Mouse (Mus musculus) stomach, postnatal 0 days (tissue): ENCODE results near the gene Gm20683. TPM values are rescaled to one million over a fixed set of nuclear protein-coding genes. Genes with fewer than 3 reads are reported as not detected.

Experiments used
- ATAC-seq: fragments of 200-750 bp; cut with Nextera tagmentation; 2 replicates; pipeline ENCODE4 v1.8.0; 2017; ENCODE audit not compliant: low FRiP score, low TSS enrichment
- DNase-seq: peaks from one replicate; pipeline ENCODE4 v3.0.0-alpha.2; 2016; ENCODE audit warnings: low spot score
- H3K27ac ChIP-seq: fragments of 300-500 bp; sonication (generic); replicated peaks from 2 replicates; pipeline ENCODE4 v1.5.1; 2014; ENCODE audit warnings: mild to moderate bottlenecking, control low read depth
- H3K27me3 ChIP-seq: fragments of 300-500 bp; sonication (generic); 2 replicates; pipeline ENCODE4 v1.6.1; 2014; ENCODE audit warnings: low read length; ENCODE audit not compliant: control insufficient read depth, insufficient read depth
- H3K36me3 ChIP-seq: fragments of 300-500 bp; sonication (generic); 2 replicates; pipeline ENCODE4 v1.6.1; 2014; ENCODE audit warnings: low read length, mixed read lengths; ENCODE audit not compliant: control insufficient read depth, insufficient read depth
- H3K4me1 ChIP-seq: fragments of 300-500 bp; sonication (generic); replicated peaks from 2 replicates; pipeline ENCODE4 v1.6.1; 2014; ENCODE audit warnings: antibody characterized with exemption; ENCODE audit not compliant: control insufficient read depth, insufficient read depth
- H3K4me2 ChIP-seq: fragments of 300-500 bp; sonication (generic); replicated peaks from 2 replicates; pipeline ENCODE4 v1.6.1; 2014; ENCODE audit warnings: low read depth, mild to moderate bottlenecking, control low read depth, moderate library complexity
- H3K4me3 ChIP-seq: fragments of 300-500 bp; sonication (generic); 2 replicates; pipeline ENCODE4 v1.5.1; 2014; ENCODE audit warnings: low read depth, low read length, control low read depth
- H3K9ac ChIP-seq: fragments of 300-500 bp; sonication (generic); 2 replicates; pipeline ENCODE4 v1.6.1; 2014; ENCODE audit warnings: mild to moderate bottlenecking, low read length, control low read depth, mixed read lengths
- H3K9me3 ChIP-seq: fragments of 300-500 bp; sonication (generic); 2 replicates; pipeline ENCODE4 v1.6.1; 2016; ENCODE audit warnings: low read length; ENCODE audit not compliant: control insufficient read depth
- CTCF ChIP-seq: IDR thresholded peaks from 2 replicates; pipeline ENCODE4 v1.5.1; 2016; ENCODE audit warnings: antibody characterized with exemption, low read depth, mild to moderate bottlenecking, moderate library complexity
- EP300 ChIP-seq: optimal IDR thresholded peaks from 2 replicates; pipeline ENCODE3; 2016; ENCODE audit warnings: antibody characterized with exemption
- WGBS: fragments of 180-500 bp; shearing (Covaris S2); extraction: QIAGEN DNeasy Blood & Tissue Kit; methylation state at CpG from one replicate; pipeline ENCODE4 v1.1.7; 2014; 5-methylcytosine and 5-hydroxymethylcytosine counted together
- polyA plus RNA-seq: library from polyadenylated mRNA; unstranded; fragments of >200 nt; fragmentation: Nextera tagmentation; extraction: Ambion mirVana; gene quantifications from 2 replicates; pipeline ENCODE4 v1.2.1, GENCODE M21; 2015

Gm20683 gene
- polyA plus RNA-seq, 1 experiment from 2014 or later: 1.8 TPM

GRCm38 (mm10) chr17:25879750-25880149 lies 38.2 kb upstream of the Gm20683 start:
- ATAC-seq (no peak), DNase-seq (peak; percentile 20)
- Histone ChIP-seq H3K27ac (0 out of 2 replicates have a peak overlapping the region, but pooled peaks have one; percentile 24), H3K9me3 (no peaks in the 10 kb centered on the region), H3K36me3 (peaks cover 17% of the 10 kb centered on the region; the same call in 1 of the 2 replicates), H3K4me2 (no peak overlapping the region), H3K27me3 (no peaks in the 10 kb centered on the region), H3K4me1 (peaks cover 3% of the 10 kb centered on the region; the same call in 1 of the 2 replicates), H3K4me3 (no peak overlapping the region), H3K9ac (no peak overlapping the region)
- WGBS: 65% methylated on average over 8 of the region's 8 CpGs
- TF ChIP-seq EP300 (no peak), CTCF (no peak)

- Histone ChIP-seq H3K27ac (no peak overlapping the region), H3K36me3 (peaks cover 12% of the 10 kb centered on the region; the same call in 1 of the 2 replicates), H3K4me3 (no peak overlapping the region), H3K27me3 (no peaks in the 10 kb centered on the region), H3K4me1 (peaks cover 4% of the 10 kb centered on the region; the same call in 1 of the 2 replicates), H3K4me2 (no peak overlapping the region), H3K9ac (no peak overlapping the region), H3K9me3 (no peaks in the 10 kb centered on the region)
- DNase-seq (peak; percentile 62), ATAC-seq (no peak)
- TF ChIP-seq CTCF (peak; percentile 74), EP300 (no peak)
- 62% methylated on average over 4 of the region's 4 CpGs for WGBS
Observed at GRCm38 (mm10) chr17:25879261-25879660, 37.7 kb upstream of the Gm20683 start.

GRCm38 (mm10) chr17:25878611-25879180 lies 37.1 kb upstream of the Gm20683 start:
- WGBS: 92% methylated on average over 19 of the region's 19 CpGs
- Histone ChIP-seq H3K36me3 (peaks cover 11% of the 10 kb centered on the region; the same call in 1 of the 2 replicates), H3K27ac (no peak overlapping the region), H3K4me1 (peaks cover 5% of the 10 kb centered on the region; the same call in 1 of the 2 replicates), H3K27me3 (no peaks in the 10 kb centered on the region), H3K4me2 (no peak overlapping the region), H3K9ac (no peak overlapping the region), H3K9me3 (no peaks in the 10 kb centered on the region), H3K4me3 (no peak overlapping the region)
- peak; percentile 13 for DNase-seq
- ATAC-seq: no peak
- no peak for TF ChIP-seq EP300
- TF ChIP-seq CTCF: no peak

- H3K4me1 ChIP-seq: peaks cover 5% of the 10 kb centered on the region; the same call in 1 of the 2 replicates
- TF ChIP-seq CTCF: no peak
- no peak for TF ChIP-seq EP300
- no peaks in the 10 kb centered on the region for H3K9me3 ChIP-seq
- no peak overlapping the region for H3K27ac ChIP-seq
- H3K4me3 ChIP-seq: no peak overlapping the region
- no peak overlapping the region for H3K4me2 ChIP-seq
- 90% methylated on average over 32 of the region's 32 CpGs for WGBS
- H3K27me3 ChIP-seq: no peaks in the 10 kb centered on the region
- ATAC-seq (no peak), DNase-seq (peak; percentile 13)
- peaks cover 7% of the 10 kb centered on the region; the same call in 1 of the 2 replicates for H3K36me3 ChIP-seq
- no peak overlapping the region for H3K9ac ChIP-seq
Observed at GRCm38 (mm10) chr17:25877741-25878610, 36.4 kb upstream of the Gm20683 start.

GRCm38 (mm10) chr17:25877025-25877424 lies 35.5 kb upstream of the Gm20683 start:
- peaks cover 5% of the 10 kb centered on the region; the same call in 1 of the 2 replicates for H3K4me1 ChIP-seq
- no peak overlapping the region for H3K27ac ChIP-seq
- H3K9ac ChIP-seq: no peak overlapping the region
- WGBS: 94% methylated on average over 3 of the region's 3 CpGs
- ATAC-seq (no peak), DNase-seq (no peak)
- no peak overlapping the region for H3K4me2 ChIP-seq
- H3K27me3 ChIP-seq: no peaks in the 10 kb centered on the region
- H3K36me3 ChIP-seq: peaks cover 4% of the 10 kb centered on the region; the same call in 1 of the 2 replicates
- no peaks in the 10 kb centered on the region for H3K9me3 ChIP-seq
- H3K4me3 ChIP-seq: no peak overlapping the region
- no peak for TF ChIP-seq CTCF
- TF ChIP-seq EP300: no peak
